21 mouse cellular contexts compared by ENCODE assay signal in genomic region chr1:187314516-187314915, GRCm38 (mm10).
"Had no signal": no experiment of that assay in that cellular context is flagged by ENCODE, and none has a peak within 500 bp of the region (broad histone marks: within the 10 kb centered on the region; RNA-seq: fewer than 3 reads in every experiment).

No protein-coding gene starts in this region.

- DNase-seq: layer of hippocampus, postnatal 36 days; left cerebral cortex, postnatal 4 days; lung, adult 18-20 months; lung, postnatal 10 days; lung, postnatal 36 days; retina, postnatal 1 day; right cerebral cortex, postnatal 25 days; spleen, adult 18-20 months; thymus, adult 18-20 months; thymus, postnatal 36 days had no signal

- H3K4me3 ChIP-seq: left cerebral cortex, adult 2 months; limb, embryonic 12.5 days; limb, embryonic 15.5 days; lung, embryonic 15.5 days; megakaryocyte, embryonic 14.5 days; midbrain, embryonic 10.5 days; midbrain, embryonic 13.5 days; myocyte; neural tube, embryonic 13.5 days; stomach, embryonic 15.5 days had no signal

- H3K27ac ChIP-seq: left cerebral cortex, adult 2 months; limb, embryonic 12.5 days; limb, embryonic 15.5 days; liver, embryonic 14.5 days; lung, embryonic 15.5 days; midbrain, embryonic 10.5 days; midbrain, embryonic 13.5 days; neural tube, embryonic 13.5 days; stomach, embryonic 15.5 days had no signal

- H3K4me1 ChIP-seq: limb, embryonic 12.5 days; limb, embryonic 15.5 days; lung, embryonic 15.5 days; neural tube, embryonic 13.5 days; stomach, embryonic 15.5 days had no signal

- H3K27me3 ChIP-seq: limb, embryonic 12.5 days; limb, embryonic 15.5 days; lung, embryonic 15.5 days; megakaryocyte, embryonic 14.5 days; midbrain, embryonic 13.5 days; neural tube, embryonic 13.5 days; stomach, embryonic 15.5 days had no signal

- H3K9ac ChIP-seq: limb, embryonic 12.5 days; limb, embryonic 15.5 days; liver, embryonic 14.5 days; lung, embryonic 15.5 days; midbrain, embryonic 13.5 days; neural tube, embryonic 13.5 days; stomach, embryonic 15.5 days had no signal

- H3K36me3 ChIP-seq: limb, embryonic 15.5 days; lung, embryonic 15.5 days; neural tube, embryonic 13.5 days; stomach, embryonic 15.5 days had no signal
